Mouse (Mus musculus) adrenal gland, adult 2 months (tissue): ENCODE measurements at regions not wholly inside any gene's neighbourhood (a gene's known extent, or its start where the extent isn't known, plus 50 kb on each side); places are given as distances from the start of the nearest gene placed in this dataset.
A peak's percentile ranks its signal among the peaks of the same experiment; 100 is the strongest.
"Not testable (repeated sequence)": the region's sequence is repeated elsewhere in the genome, so short reads cannot be mapped to it uniquely, and the experiment has no call there.

ENCODE experiments used
- DNase-seq: peaks from one replicate; pipeline ENCODE4 v3.0.0; 2021

DNA sequence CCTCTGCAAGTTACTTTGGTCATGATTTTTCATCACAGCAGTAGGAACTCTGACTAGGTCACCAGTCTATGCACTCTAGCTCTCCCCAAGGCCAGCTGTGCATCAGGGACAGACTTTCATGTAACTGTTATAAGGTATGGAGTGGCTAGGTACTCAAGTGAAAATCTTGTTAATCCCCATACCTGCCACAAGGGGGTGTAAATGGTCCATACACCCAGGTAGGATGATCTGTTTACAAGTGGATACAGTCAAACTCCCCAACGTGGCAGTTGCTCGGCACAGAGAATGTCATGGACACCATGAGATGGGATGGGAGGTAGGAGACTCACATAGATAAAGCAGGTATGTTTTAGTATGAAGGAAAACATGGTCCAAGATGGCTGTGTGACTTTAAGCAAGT lies 187.2 kb upstream of the 5730507C01Rik start:
- not testable (repeated sequence) for DNase-seq

DNA sequence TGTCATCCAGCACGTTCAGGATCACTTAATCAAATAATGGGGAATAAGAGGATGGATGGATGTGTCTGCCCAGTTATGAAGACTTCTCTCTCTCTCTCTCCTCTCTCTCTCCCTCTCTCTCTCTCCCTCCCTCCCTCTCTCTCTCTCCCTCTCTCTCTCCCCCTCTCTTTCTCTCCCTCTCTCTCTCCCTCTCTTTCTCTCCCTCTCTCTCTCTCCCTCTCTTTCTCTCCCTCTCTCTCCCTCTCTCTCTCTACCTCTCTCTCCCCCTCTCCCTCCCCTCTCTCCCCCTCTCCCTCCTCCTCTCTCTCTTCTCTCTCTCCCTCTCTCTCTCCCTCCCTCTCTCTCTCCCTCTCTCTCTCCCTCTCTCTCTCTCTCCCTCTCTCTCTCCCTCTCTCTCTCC lies 167.6 kb upstream of the 5730507C01Rik start:
- not testable (repeated sequence) for DNase-seq

- DNase-seq: not testable (repeated sequence)
Observed at GRCm38 (mm10) chr12:18347122-18347521, 167.2 kb upstream of the 5730507C01Rik start.

DNA sequence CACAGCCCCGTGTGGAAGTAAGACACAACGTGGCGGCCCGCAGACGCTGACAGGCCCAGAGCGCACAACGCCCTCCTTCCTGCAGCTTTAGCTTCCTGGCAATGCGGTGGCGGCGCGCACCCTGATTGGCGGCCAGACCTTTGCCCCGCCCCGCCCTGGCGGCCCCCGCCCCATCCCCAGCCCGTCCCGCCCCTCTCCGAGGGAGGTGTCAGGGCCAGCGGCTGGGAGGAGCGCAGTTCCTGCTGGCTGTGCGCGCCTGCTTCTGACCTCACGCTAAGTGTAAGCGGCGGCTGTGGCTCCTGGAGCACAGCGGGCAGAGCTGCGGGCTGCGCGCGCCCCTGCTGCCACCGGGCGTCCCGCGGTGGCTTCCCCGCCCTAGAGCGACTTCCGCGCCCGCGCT lies 127.1 kb upstream of the 5730507C01Rik start:
- DNase-seq: peak; percentile 1

- no peak for DNase-seq
Observed at GRCm38 (mm10) chr12:18387821-18388220, 126.5 kb upstream of the 5730507C01Rik start.
